Mouse (Mus musculus): ENCODE results near the gene Cdh18. TPM values are rescaled to one million over a fixed set of nuclear protein-coding genes. Genes with fewer than 3 reads are reported as not detected.

Gene Cdh18
- polyA plus RNA-seq, 1 experiment from 2014 or later = 14.6 TPM

DNA sequence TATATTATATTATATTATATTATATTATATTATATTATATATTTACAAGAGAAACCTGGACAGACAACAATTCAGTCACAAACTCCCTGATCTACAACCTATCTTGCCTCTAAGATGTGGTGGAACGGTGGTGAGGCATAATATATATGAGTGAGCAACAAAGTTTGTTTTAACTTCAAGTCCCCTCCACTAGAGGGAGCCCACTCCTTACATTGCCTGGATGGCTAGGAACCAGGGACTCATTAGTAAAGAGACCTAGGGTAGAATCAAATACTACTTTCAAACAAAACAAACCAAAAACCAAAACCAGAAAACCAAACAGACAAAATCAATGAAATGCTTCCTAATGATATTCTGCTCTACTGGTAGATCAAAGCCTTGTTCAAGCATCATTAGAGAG lies 937.5 kb downstream of the Cdh18 start:
- ATAC-seq (ENCODE audit: low FRiP score) = no peak
- no peaks in the 10 kb centered on the region for H3K4me1 ChIP-seq
- H3K27me3 ChIP-seq (replicated peaks) = no peaks in the 10 kb centered on the region
- H3K4me3 ChIP-seq (replicated peaks) = no peak overlapping the region
- H3K27ac ChIP-seq (replicated peaks) = no peak overlapping the region
- 53% methylated on average over 1 of the region's 1 CpGs for WGBS
- no peak overlapping the region for H3K9ac ChIP-seq (replicated peaks)
- no peaks in the 10 kb centered on the region for H3K36me3 ChIP-seq
- no peaks in the 10 kb centered on the region for H3K9me3 ChIP-seq (replicated peaks)
- H3K4me2 ChIP-seq = no peak overlapping the region

GRCm38 (mm10) chr15:23506480-23506879 lies 957.7 kb downstream of the Cdh18 start:
- no peak for ATAC-seq (ENCODE audit: low FRiP score)
- Histone ChIP-seq H3K4me1 (no peaks in the 10 kb centered on the region), H3K4me3 (replicated peaks) (no peak overlapping the region), H3K9ac (replicated peaks) (no peak overlapping the region), H3K4me2 (no peak overlapping the region), H3K27ac (replicated peaks) (no peak overlapping the region), H3K9me3 (replicated peaks) (no peaks in the 10 kb centered on the region), H3K27me3 (replicated peaks) (no peaks in the 10 kb centered on the region), H3K36me3 (no peaks in the 10 kb centered on the region)
- WGBS = 79% methylated on average over 4 of the region's 4 CpGs

GRCm38 (mm10) chr15:23509694-23510093 lies 960.9 kb downstream of the Cdh18 start:
- Histone ChIP-seq H3K9me3 (replicated peaks) (no peaks in the 10 kb centered on the region), H3K27ac (replicated peaks) (no peak overlapping the region), H3K36me3 (no peaks in the 10 kb centered on the region), H3K4me2 (no peak overlapping the region), H3K27me3 (replicated peaks) (no peaks in the 10 kb centered on the region), H3K9ac (replicated peaks) (no peak overlapping the region), H3K4me1 (no peaks in the 10 kb centered on the region), H3K4me3 (replicated peaks) (no peak overlapping the region)
- WGBS = 52% methylated on average over 2 of the region's 2 CpGs
- ATAC-seq (ENCODE audit: low FRiP score) = no peak

GRCm38 (mm10) chr15:23515786-23516185 lies 967.0 kb downstream of the Cdh18 start:
- Histone ChIP-seq H3K27ac (replicated peaks) (no peak overlapping the region), H3K4me1 (no peaks in the 10 kb centered on the region), H3K9me3 (replicated peaks) (no peaks in the 10 kb centered on the region), H3K4me2 (no peak overlapping the region), H3K4me3 (replicated peaks) (no peak overlapping the region), H3K9ac (replicated peaks) (no peak overlapping the region), H3K36me3 (no peaks in the 10 kb centered on the region), H3K27me3 (replicated peaks) (no peaks in the 10 kb centered on the region)
- ATAC-seq (ENCODE audit: low FRiP score) = no peak
- WGBS = 93% methylated on average over 3 of the region's 3 CpGs

DNA sequence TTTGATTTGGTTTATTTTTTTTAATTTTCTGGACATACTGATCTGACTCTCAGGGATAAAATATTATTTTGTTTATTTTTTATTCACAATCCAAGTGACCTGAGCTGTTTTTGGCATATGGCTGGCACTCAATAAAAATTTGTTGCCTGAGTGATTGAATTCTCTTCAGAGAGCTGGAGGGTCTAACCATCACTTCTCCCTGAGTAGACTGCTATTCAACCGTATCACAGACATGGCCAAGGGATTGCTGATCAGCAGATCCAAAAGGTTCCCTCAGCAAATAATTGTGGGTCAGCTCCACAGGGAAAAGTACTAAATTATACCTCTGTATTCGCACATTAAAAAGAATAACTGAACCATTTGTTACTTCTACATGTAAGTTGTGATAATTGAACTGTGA lies 969.3 kb downstream of the Cdh18 start:
- Histone ChIP-seq H3K4me3 (replicated peaks) (no peak overlapping the region), H3K27ac (replicated peaks) (no peak overlapping the region), H3K4me2 (no peak overlapping the region), H3K36me3 (no peaks in the 10 kb centered on the region), H3K9ac (replicated peaks) (no peak overlapping the region), H3K9me3 (replicated peaks) (no peaks in the 10 kb centered on the region), H3K4me1 (no peaks in the 10 kb centered on the region), H3K27me3 (replicated peaks) (no peaks in the 10 kb centered on the region)
- WGBS = 78% methylated on average over 2 of the region's 2 CpGs
- no peak for ATAC-seq (ENCODE audit: low FRiP score)
